Mouse (Mus musculus) myocyte (in vitro differentiated cells): Measurements from ENCODE around the gene Socs5.

Experiments
- E2F4 ChIP-seq: IDR thresholded peaks from one replicate; pipeline ENCODE4 v1.6.1; 2011; ENCODE audit warnings: mild to moderate bottlenecking, control low read depth, moderate library complexity; ENCODE audit not compliant: insufficient read depth
- MAX ChIP-seq: IDR thresholded peaks from one replicate; pipeline ENCODE4 v1.6.1; 2011; ENCODE audit warnings: low read depth, mild to moderate bottlenecking, control low read depth
- POLR2A ChIP-seq: IDR thresholded peaks from one replicate; pipeline ENCODE4 v1.6.1; 2011; ENCODE audit warnings: low read depth, mild to moderate bottlenecking, control low read depth, moderate library complexity; ENCODE audit not compliant: insufficient read length
- REST ChIP-seq: IDR thresholded peaks from one replicate; pipeline ENCODE4 v1.6.1; 2011; ENCODE audit warnings: mild to moderate bottlenecking, control low read depth, moderate library complexity; ENCODE audit not compliant: insufficient read depth, insufficient read length

GRCm38 (mm10) chr17:87107623-87108221 lies at the start of gene Socs5:
- TF ChIP-seq MAX: no peak
- no peak for TF ChIP-seq REST
- peak; percentile 72 for TF ChIP-seq POLR2A
- TF ChIP-seq E2F4: no peak
